Mouse (Mus musculus): ENCODE data around the gene Orai3.

DNA sequence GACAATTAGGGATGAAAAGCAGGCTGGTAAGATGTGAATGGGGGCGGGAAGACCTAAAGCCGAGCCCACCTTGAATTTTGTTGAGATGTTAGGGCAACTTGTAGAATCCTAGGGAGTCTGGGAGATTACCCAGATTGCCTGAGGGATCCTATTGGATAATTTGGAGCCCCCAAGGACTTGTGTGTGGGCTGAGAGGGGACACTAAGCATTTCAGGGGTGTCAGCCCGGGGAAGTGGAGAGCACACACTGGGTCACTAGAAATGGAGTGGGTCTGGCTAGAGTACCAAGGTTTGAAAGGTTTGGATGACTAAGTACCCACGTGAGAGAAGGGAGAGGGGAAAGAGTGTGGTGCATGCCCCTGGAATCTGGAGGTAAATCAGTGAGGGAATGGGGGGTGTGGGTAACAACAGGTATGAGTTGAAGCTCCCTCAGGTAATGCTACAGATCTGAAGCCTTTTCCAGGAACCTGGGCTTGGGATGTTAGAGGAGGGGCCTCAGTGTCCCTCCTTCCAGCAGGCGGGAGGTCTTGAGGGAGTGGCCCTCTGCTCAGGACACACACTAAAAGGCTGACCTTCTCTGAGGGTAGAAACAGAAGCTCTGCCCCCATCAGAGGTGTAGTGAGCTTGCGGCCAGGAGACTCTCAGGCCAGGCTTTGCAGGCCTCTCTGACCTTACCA lies 21.9 kb upstream of the Orai3 start:
- no peak for TF ChIP-seq CTCF (IDR thresholded peaks at IDR 0.05; ENCODE audit: borderline replicate concordance, insufficient read depth, low read depth, low read length)
- no peak for TF ChIP-seq POLR2A (IDR thresholded peaks at IDR 0.05; ENCODE audit: borderline replicate concordance, insufficient read depth, low read length)
